Mouse (Mus musculus) gastrocnemius, postnatal 25 days (tissue): ENCODE data around the gene Cdca3. TPM values are rescaled to one million over a fixed set of nuclear protein-coding genes. Genes with fewer than 3 reads are reported as not detected.
"Not testable (repeated sequence)": the region's sequence is repeated elsewhere in the genome, so short reads cannot be mapped to it uniquely, and the experiment has no call there.

ENCODE experiments used
- DNase-seq: peaks from one replicate; pipeline ENCODE4 v3.0.0; 2022
- total RNA-seq, 2 experiments: library from RNA; stranded (reverse); gene quantifications; 1 replicate in 1 of 2; 2 replicates in 1 of 2; pipeline ENCODE4 v1.2.3; 2021

Gene Cdca3
- total RNA-seq, 2 experiments from 2014 or later, result 1.2 TPM

DNA sequence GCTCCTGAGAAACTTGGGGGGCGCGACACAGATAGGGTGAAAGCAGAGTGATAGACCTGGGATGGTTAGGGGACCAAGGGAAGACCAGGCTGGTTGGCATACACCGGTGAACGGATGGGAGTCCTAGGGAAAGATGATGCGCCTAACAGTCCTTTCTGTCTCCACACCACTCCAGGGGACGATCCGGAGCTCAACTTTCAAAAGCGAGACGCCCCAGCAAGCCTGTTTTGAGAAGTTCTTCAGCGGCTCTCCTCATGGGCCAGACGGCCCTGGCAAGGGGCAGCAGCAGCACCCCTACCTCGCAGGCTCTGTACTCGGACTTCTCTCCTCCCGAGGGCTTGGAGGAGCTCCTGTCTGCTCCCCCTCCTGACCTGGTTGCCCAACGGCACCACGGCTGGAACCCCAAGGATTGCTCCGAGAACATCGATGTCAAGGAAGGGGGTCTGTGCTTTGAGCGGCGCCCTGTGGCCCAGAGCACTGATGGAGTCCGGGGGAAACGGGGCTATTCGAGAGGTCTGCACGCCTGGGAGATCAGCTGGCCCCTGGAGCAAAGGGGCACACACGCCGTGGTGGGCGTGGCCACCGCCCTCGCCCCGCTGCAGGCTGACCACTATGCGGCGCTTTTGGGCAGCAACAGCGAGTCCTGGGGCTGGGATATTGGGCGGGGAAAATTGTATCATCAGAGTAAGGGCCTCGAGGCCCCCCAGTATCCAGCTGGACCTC, 20.1 kb upstream of the Cdca3 start:
- peak; percentile 81 for DNase-seq

- no peak for DNase-seq
Measured at GRCm38 (mm10) chr6:124809775-124810538, 19.4 kb upstream of the Cdca3 start.

GRCm38 (mm10) chr6:124810566-124811402, 18.6 kb upstream of the Cdca3 start:
- DNase-seq, result not testable (repeated sequence)

DNA sequence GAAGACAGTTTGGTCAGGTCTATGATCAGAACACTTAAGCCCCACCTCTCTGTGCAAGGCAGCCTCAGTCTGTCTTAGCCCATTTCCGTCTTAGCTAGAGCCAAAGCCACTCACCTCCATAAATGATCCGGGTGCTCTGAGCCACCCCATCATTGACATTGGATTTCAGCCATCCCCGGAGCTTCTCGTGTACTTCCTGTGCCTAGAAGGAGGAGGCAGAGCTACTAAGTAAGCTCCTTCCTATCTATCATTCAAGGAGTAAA, 18.0 kb upstream of the Cdca3 start:
- no peak for DNase-seq

DNA sequence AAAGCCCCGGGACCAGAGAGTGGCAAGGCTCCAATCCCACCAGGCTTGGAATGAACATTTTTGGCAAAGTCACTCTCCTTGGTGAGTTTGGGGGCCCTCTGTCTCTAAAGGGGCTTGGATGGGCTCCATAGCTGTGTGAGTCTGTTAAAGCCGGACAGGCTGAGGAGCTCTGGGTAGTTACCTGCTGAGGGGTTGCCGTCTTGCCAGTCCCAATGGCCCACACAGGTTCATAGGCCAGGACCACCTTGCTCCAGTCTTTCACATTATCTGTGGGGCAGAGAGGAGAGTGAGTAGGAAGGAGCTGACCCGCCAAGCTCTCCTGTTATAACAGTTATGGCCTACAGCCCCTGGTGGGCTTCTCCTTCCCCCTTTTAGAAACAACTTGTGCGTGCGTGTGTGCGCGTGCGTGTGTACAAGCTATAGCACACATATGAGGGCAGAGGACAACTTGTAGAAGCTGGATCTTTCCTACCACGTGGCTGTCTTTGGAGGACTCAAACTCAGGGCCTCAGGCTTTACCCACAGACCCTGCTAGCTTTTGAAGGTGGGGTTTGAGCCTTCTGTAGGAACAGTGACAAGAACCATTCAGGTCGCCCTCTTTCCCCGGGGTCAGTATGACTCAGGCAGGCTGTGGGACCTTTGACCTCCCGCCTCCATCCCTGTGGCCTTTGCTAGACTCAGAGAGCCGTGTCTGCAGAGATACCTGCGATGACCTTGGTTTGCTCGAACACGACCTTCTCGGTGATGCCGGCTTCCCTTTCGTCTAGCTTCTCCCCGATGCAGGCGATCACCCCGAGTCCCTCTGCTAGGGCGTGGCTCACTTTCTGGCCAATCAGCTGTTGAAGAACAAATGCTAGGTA, 17.4 kb upstream of the Cdca3 start:
- DNase-seq, result no peak

DNA sequence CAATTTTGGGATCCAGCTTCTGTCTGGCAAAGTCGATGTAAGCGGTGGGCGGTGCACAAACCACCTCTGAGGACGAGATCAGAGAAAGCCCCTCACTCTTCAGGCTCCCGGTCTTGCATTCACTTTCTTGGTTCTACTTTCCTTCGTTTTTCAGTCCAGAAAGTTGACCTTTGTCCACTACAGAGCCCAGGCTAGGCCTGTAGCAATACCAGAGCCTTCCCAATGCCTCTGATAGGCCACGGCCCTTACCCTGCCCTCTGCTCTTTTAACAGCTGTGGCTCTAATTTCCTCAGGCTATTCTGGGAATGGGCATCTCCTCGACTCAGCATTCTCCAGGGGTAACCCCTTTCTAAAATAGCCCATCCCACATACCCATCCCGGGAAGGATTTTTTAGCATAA, 16.5 kb upstream of the Cdca3 start:
- peak; percentile 72 for DNase-seq

DNA sequence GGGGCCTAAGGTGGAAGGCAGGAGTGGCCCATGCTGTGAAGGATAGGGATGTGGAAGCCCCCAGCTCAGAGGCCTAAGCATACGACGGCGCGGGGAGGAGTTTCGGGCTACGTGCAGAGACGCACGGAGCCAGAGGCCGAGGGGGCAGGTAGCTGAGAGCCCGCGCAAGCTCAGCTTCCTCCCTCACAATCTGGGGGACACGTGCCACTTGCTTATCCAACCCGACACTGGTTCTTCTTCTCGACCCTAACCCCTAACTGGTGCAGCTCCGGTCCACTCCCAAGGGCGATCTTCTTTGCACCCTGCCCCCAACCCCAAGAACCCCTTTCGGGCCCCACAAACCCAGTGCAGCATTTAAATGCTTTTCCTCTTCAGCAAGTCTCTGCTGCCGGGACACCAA, 15.9 kb upstream of the Cdca3 start:
- peak; percentile 76 for DNase-seq

DNA sequence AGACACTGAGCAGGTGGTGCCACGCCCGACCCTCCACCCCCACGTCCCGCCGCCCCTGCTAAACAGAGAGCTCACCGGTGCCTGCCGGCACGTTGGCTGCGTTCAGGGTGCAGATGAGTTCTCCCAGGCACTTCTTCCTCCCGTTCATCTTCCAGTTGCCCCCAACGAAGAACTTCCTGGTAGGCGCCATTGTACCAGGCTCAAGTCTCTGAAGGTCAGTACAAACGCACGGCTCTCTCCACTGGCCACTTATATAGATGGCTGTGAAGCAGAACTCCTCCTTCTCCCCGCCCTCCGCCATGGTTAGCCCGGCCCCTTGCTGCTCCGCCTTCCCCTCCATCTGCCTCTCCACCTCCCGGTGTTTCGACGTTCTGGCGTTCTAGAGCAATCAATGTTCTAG, 15.4 kb upstream of the Cdca3 start, which contains the start of gene Tpi1:
Tpi1 (minus strand) TSS at position 364 of the 400 bp plus-strand sequence.
- DNase-seq, result peak; percentile 90

GRCm38 (mm10) chr6:124814448-124814847, 14.9 kb upstream of the Cdca3 start:
- DNase-seq, result no peak

DNA sequence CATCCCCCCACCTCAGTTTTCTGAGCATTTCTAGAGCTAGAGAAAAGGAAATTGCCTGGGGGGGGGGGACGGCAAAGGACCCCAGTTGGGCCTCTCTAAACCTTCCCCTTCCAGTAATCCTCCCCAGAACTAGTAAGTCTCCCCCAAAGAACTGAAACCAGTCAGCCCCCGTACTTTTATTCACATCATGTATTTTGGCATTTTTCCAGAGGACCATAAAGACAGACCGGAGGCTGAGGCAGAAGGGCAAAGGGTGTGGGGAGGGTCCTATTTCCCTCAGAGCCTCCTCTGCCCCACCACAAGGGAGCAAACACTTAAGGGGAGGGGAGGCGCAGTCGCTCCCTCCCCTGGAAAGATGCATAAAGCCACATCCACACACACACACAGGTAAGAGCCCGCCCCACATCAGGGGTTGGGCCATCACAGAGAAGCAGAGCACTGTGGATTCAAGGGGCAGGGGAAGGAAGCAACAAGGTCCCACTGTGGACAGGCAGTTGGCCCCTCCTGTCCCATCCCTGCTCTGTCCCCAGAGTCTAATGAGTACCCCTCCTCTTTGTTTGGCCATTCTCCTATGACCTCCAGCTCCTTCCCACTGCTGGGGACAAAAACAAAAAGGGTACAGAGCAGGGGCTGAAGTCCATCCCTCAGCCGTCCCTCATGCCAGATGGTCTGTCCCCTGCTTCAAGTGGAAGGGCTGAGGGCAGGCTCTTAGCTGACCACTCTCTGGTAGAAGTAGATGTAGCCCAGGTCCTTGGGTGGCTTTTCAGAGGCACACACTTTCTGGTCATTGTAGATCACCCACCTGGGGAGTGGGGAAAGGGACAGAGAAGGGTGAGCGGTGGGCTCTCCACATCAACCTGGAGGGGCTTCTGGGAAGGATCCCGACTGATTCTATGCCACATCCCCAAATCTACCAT, 14.2 kb upstream of the Cdca3 start:
- DNase-seq, result no peak

DNA sequence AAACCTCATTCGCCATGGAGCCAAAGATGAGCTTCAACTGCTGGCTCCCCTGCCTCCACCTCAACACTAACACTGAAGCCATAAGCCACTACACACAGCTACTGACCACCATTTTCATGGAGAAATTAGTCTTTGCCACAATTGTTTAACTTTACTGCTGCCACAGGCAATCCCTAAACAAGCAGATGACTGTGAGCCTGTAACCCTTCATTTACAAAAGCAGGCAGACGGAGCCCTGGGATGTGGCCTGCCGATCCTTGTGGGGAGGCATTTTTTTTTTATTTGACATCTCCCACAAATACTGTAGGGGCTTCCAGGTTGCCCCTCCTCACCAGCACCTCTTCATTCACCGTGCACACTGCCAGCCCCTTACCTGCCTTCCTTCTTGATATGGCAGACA, 12.7 kb upstream of the Cdca3 start:
- DNase-seq, result no peak

GRCm38 (mm10) chr6:124817125-124817524, 12.2 kb upstream of the Cdca3 start:
- no peak for DNase-seq

DNA sequence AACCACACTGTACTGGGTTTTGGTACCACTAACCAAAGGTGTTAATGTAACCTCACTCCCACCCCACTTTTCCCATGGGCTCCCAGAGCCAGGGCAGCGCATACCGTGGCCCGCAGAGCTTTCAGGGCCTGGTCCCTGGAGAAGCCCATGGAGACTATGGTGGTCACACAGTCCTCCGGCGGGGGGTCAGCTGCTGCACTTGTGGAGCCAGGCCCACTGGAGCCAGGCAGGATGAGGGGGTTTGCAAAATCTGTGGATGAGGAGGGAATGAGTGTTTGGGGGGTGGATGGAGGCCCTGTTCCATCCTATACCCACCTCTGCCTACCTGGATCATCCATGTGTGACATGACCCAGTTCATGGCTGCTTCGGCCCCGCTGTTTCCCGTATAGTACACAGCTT, 11.8 kb upstream of the Cdca3 start:
- DNase-seq, result no peak

DNA sequence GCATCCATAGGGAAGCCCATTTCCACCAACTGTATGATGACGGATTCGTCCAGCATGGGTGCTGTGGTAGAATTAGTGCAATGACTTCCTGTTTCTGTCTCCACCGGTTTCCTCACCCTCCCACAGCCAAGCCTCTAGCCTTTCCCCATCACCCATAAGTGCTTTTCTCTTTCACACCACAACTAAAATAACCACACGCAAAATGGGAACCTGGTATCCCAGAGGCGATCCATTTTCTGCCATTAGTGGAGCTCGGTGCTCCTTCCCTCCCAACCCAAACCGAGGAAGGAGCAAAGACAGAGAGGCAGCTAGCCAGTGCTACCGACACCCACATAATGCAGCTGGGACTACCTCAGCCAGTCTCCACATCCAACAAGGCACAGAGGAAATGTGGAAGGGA, 11.4 kb upstream of the Cdca3 start:
- DNase-seq, result no peak

- DNase-seq, result no peak
Measured at GRCm38 (mm10) chr6:124820891-124821290, 8.5 kb upstream of the Cdca3 start.

DNA sequence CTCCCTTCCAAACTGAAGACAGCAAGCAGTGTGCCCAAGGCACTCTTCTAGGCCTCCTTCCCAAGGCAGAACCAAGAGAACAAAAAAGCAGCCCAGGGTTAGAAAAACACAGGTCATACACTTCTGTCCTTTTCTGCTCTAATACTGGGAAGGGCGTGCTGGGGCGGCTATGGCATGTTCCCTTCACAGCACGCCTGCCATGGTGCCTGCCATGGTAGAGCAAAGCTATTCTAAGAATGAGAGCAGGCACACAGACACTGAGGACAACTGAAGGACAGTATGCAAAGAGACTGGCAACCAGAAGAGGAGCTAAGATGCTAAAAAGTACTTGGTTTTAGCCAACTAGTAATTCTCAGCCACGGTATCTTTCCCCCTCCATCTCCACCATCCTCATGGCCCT, 7.3 kb upstream of the Cdca3 start:
- no peak for DNase-seq

DNA sequence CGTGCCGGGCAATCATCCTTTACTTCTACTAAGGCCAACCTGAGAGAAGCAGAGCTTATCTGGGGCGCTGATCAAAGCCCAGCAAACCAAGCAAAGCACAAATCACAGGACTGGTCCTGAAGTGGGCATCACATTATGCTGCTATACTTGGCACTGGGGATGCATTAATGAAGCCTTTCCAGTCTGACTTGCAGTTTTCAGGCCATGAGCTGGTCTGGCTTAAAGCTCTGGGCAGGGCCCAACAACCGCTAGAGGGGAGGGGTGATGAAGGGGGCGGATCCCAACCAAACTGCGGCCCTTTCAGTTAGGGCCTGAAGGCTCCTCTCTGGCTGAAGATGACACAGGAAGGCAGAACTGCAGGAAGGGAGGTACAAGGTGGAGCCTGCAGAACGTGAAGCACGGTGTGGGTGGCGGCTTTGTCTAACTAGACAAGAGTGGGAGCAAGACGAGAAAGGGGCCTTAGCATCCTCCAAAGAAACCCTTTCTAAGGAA, 1.2 kb upstream of the Cdca3 start:
- DNase-seq, result peak; percentile 42

GRCm38 (mm10) chr6:124829799-124830700, 703 bp downstream of the Cdca3 start:
- DNase-seq, result peak; percentile 94

DNA sequence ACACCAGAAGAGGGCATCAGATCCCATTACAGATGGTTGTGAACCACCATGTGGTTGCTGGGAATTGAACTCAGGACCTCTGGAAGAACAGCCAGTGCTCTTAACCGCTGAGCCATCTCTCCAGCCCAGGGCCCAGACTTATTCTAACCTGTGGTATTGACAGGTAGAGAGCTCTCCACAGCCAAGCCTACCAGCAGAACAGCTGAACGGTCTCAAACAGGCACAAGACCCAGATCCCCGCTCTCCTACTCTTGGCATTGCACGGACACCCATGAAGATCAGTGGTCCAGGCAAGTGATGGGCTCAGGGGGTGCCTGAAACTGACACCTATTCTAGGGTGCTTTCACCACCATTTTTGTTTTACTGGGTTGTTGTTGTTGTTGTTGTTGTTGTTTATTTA, 1.9 kb downstream of the Cdca3 start:
- not testable (repeated sequence) for DNase-seq

GRCm38 (mm10) chr6:124831649-124832048, 2.3 kb downstream of the Cdca3 start:
- DNase-seq, result no peak
